Mouse (Mus musculus) layer of hippocampus, postnatal 14 days (tissue): ENCODE measurements around the gene Hsdl1. TPM values are rescaled to one million over a fixed set of nuclear protein-coding genes. Genes with fewer than 3 reads are reported as not detected.
A peak's percentile ranks its signal among the peaks of the same experiment; 100 is the strongest.

Experiments used
- DNase-seq, 2 experiments: peaks; one replicate each; pipeline ENCODE4 v3.0.0; 2021 to 2022; ENCODE audit warnings: low spot score in 2 of 2, mixed read lengths in 1 of 2
- long read RNA-seq, 2 experiments: library from polyadenylated mRNA; stranded (forward); transcript quantifications; one replicate each; pipeline ENCODE4 v2.0.0; 2021
- total RNA-seq, 2 experiments: library from RNA; stranded (reverse); gene quantifications; 2 replicates each; pipeline ENCODE4 v1.2.3; 2021

Gene Hsdl1
- 10 to 100 TPM; 39.1 to 40.8 TPM for total RNA-seq
- long read RNA-seq, experiment 1, transcript Hsdl1-201 (5 exons, 3,141 nt): major isoform, 54 of 70 reads
- long read RNA-seq, experiment 1, partial matches to known transcripts: 3 of 70 reads
- long read RNA-seq, experiment 1, other reads (novel, unspliced or antisense): 13 of 70 reads
- long read RNA-seq, experiment 2, transcript Hsdl1-201 (5 exons, 3,141 nt): major isoform, 65 of 85 reads
- long read RNA-seq, experiment 2, partial matches to known transcripts: 11 of 85 reads
- long read RNA-seq, experiment 2, other reads (novel, unspliced or antisense): 9 of 85 reads

GRCm38 (mm10) chr8:119574437-119575365 lies at the start of gene Hsdl1, which contains the start of gene Dnaaf1:
Hsdl1 (minus strand) TSS chr8:119575183.
Dnaaf1 (plus strand) TSS chr8:119575235.
- peak; percentile 94 to 95 for DNase-seq

GRCm38 (mm10) chr8:119623744-119624143 lies 48.8 kb upstream of the Hsdl1 start:
- no peak for DNase-seq

GRCm38 (mm10) chr8:119623061-119623460 lies 48.1 kb upstream of the Hsdl1 start:
- DNase-seq: no peak

GRCm38 (mm10) chr8:119622555-119622954 lies 47.6 kb upstream of the Hsdl1 start:
- no peak for DNase-seq

- no peak for DNase-seq
Observed at GRCm38 (mm10) chr8:119620848-119621465, 46.0 kb upstream of the Hsdl1 start.

GRCm38 (mm10) chr8:119620116-119620840 lies 45.3 kb upstream of the Hsdl1 start:
- no peak for DNase-seq

- no peak for DNase-seq
Observed at GRCm38 (mm10) chr8:119618887-119619286, 43.9 kb upstream of the Hsdl1 start.

- DNase-seq: no peak
Observed at GRCm38 (mm10) chr8:119617586-119617985, 42.6 kb upstream of the Hsdl1 start.

GRCm38 (mm10) chr8:119616811-119617210 lies 41.8 kb upstream of the Hsdl1 start:
- no peak for DNase-seq

GRCm38 (mm10) chr8:119616358-119616757 lies 41.4 kb upstream of the Hsdl1 start:
- DNase-seq: no peak

GRCm38 (mm10) chr8:119615096-119615495 lies 40.1 kb upstream of the Hsdl1 start:
- DNase-seq: no peak

- no peak for DNase-seq
Observed at GRCm38 (mm10) chr8:119612471-119612870, 37.5 kb upstream of the Hsdl1 start, which contains the start of gene Adad2. Adad2 (plus strand) TSS chr8:119612747.

- DNase-seq: no peak
Observed at GRCm38 (mm10) chr8:119606224-119606623, 31.2 kb upstream of the Hsdl1 start.

- DNase-seq: peak; percentile 88 to 95
Observed at GRCm38 (mm10) chr8:119604996-119605395, 30.0 kb upstream of the Hsdl1 start, which contains the start of gene Taf1c. Taf1c (minus strand) TSS chr8:119605222.

GRCm38 (mm10) chr8:119604398-119604803 lies 29.4 kb upstream of the Hsdl1 start:
- DNase-seq: no peak

- no peak for DNase-seq
Observed at GRCm38 (mm10) chr8:119603771-119604170, 28.8 kb upstream of the Hsdl1 start.

GRCm38 (mm10) chr8:119591456-119591855 lies 16.5 kb upstream of the Hsdl1 start:
- no peak for DNase-seq

GRCm38 (mm10) chr8:119590348-119590747 lies 15.4 kb upstream of the Hsdl1 start:
- DNase-seq: no peak

- no peak for DNase-seq
Observed at GRCm38 (mm10) chr8:119588844-119589243, 13.9 kb upstream of the Hsdl1 start.

GRCm38 (mm10) chr8:119588321-119588720 lies 13.3 kb upstream of the Hsdl1 start:
- no peak for DNase-seq

GRCm38 (mm10) chr8:119585901-119586300 lies 10.9 kb upstream of the Hsdl1 start:
- no peak for DNase-seq
